Mouse (Mus musculus): ENCODE data around the gene Fam57a. TPM values are rescaled to one million over a fixed set of nuclear protein-coding genes. Genes with fewer than 3 reads are reported as not detected.

Gene Fam57a
- total RNA-seq (2021), result 10 to 100 TPM; 17.7 to 20.9 TPM
- long read RNA-seq, experiment 1, partial matches to known transcripts, result 0 of 10 reads
- long read RNA-seq, experiment 1, other reads (novel, unspliced or antisense), result 7 of 10 reads
- long read RNA-seq, experiment 2, full-length matches to known transcripts, result 9 of 20 reads
- long read RNA-seq, experiment 2, partial matches to known transcripts, result 3 of 20 reads
- long read RNA-seq, experiment 2, other reads (novel, unspliced or antisense), result 8 of 20 reads

DNA sequence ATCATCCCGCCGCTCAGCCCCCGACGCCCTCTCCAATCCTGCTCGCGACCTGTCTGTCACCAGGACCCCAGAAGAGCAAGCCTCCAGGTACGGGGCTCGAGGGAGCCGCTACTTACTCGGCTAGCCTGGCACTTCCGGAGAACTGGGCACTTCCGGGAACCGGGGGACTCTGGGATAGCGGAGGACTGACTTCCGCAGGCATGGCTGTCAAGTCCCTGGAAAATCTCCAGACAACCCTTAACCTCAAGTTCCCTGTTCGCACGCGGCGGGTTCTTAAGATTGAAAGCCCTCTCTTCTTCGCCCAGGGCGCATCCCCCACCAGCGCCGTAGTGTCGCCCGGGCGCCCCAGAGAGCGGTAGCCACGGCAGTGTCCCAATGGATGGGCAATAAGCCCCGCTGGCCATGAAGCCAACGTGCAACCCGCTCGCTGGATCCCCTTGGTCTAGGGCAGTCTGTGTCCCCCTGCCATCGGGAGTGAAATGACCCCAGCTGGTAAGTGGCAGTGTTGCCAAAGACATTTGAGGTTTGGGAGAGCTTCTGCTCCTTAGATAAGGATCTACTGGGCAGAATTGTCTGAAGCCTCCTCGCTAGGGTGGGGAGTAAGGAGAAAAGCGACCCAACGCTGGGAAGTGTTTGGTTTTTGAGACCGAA, at the start of gene Fam57a, which contains the start of gene Vps53:
Gene Fam57a (plus strand): TSS at position 177 of the 651 bp plus-strand sequence.
Gene Vps53 (minus strand): TSS at position 153 of the 651 bp plus-strand sequence.
- Histone ChIP-seq H3K27ac (peak within 1 kb of the TSS; percentile 96), H3K4me3 (peak within 1 kb of the TSS; percentile 88)
- DNase-seq (ENCODE audit: low spot score in 2 of 2), result peak; percentile 89 to 90
- TF ChIP-seq CTCF (conservative IDR thresholded peaks at IDR 0.05), result no peak

DNA sequence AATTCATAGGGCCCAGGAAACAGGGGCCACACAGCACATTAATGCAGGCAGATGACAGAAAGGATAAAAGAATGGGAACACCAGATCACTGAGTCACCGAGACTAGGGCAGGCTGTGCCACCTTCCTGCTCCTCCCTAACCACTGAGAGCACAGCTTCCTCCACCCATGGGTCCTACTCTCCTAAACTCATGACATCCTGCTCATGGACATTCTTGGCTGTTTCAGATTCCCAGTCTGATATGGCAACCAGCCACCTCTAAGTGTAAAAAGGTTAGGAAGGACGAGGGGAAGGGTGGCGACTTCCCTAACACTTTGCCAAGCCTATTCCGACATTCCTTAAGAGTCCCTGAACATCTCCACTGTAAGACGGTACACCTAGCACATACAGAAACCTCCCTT, 48.6 kb upstream of the Fam57a start:
- no peak for DNase-seq (ENCODE audit: low spot score in 2 of 2)
- TF ChIP-seq CTCF (conservative IDR thresholded peaks at IDR 0.05), result no peak
- H3K27ac ChIP-seq, result 0 out of 2 replicates have a peak overlapping the region, but pooled peaks have one; percentile 46
- no peak overlapping the region for H3K4me3 ChIP-seq

DNA sequence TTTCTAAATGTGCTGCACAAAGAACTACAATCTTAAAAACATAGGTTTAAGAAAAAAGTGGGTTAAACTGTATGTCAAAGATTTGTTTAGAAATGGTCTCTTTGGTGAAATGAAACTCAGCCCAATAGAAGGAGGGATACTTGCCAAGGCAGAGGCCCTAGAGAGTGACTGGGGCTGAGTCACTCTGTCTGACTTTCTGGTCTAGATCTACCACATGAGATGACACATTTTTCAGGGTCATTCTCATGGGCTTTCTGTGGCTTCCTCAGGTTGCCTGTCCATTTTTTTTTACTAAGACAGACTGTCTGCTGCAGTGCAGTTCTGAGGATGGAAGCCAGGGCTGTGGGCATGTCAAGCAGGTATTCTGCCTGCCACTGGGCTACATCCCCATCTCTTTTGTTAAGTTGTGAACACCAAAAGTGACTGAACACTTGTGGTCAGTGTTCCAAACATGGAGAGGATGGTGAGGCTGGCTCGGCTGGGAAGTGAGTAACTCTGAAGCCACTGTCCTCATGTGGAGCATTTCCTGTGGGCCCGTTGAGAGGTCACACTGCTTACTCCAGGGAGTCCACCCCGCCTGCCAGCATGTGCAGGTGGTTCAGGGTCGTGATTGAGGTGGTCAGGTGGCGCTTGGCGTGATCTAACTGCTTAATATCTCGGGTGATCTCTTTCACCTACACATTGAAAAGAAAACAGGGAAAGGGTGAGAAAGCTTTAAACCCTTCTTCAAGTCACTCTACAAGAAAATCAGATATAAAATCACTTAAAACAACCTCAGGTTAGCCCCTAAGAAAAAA, 43.6 kb upstream of the Fam57a start:
- no peak overlapping the region for H3K27ac ChIP-seq
- no peak for DNase-seq (ENCODE audit: low spot score in 2 of 2)
- no peak overlapping the region for H3K4me3 ChIP-seq
- 0 out of 2 replicates have a peak, but pooled peaks have one; percentile 13 for TF ChIP-seq CTCF (conservative IDR thresholded peaks at IDR 0.05)

DNA sequence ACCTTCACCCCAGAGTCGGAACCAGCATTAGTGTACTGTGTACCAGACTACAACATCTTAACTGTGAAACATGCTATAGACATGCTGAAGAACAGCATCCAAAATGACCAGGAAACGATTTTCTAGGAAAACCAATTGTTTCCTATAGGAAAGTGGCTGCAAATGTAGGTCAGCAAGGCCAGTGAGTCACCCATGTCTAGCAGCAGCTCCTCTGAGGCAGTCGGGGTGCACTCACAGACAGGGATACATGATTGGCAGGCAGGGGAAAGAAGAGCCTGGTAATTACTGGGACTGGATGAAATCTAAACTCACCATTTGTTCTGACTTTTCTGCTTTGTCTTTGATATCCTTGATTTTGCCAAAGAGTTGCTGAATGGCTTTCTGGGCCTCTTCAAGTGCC, 41.5 kb upstream of the Fam57a start:
- H3K4me3 ChIP-seq, result no peak overlapping the region
- DNase-seq (ENCODE audit: low spot score in 2 of 2), result no peak
- no peak for TF ChIP-seq CTCF (conservative IDR thresholded peaks at IDR 0.05)
- no peak overlapping the region for H3K27ac ChIP-seq

DNA sequence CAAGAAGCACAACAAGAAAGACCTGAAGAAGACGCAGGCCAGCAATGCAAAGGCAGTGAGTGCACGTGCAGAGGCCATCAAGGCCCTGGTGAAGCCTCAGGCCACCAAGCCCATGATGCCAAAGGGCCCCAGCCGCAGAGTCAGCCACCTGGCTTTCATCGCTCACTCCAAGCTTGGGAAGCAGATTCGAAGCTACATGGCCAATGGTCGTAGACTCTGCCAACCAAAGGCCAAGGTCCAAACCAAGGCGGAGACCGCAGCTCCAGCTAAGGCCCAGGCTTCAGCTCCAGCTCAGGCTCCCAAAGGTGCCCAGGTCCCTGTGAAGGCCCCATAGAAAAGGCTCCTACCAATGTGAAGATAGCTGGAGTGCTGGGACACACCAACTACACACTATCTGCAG, 35.1 kb upstream of the Fam57a start:
- no peak for DNase-seq (ENCODE audit: low spot score in 2 of 2)
- H3K27ac ChIP-seq, result no peak overlapping the region
- TF ChIP-seq CTCF (conservative IDR thresholded peaks at IDR 0.05), result no peak
- no peak overlapping the region for H3K4me3 ChIP-seq

DNA sequence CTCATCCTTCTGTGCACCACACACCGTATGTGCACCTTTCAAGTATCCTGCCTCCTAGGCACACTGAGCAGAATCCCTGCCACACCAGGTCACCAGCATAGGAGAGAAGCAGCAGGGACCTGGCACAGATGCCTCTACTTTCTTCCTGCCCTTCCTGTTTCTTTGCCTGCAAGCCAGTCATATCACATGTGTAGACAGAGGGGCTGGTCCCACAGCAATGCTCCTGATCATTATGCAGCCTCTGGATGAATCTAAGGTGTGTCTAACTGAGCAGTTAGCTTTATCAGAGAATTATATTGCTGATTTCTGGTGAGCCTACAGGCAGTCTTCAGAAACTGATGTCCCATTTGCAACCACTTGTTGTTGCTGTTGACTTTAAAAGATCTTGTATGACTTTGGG, 34.3 kb upstream of the Fam57a start:
- DNase-seq (ENCODE audit: low spot score in 2 of 2), result no peak
- no peak for TF ChIP-seq CTCF (conservative IDR thresholded peaks at IDR 0.05)
- H3K27ac ChIP-seq, result no peak overlapping the region
- H3K4me3 ChIP-seq, result no peak overlapping the region

DNA sequence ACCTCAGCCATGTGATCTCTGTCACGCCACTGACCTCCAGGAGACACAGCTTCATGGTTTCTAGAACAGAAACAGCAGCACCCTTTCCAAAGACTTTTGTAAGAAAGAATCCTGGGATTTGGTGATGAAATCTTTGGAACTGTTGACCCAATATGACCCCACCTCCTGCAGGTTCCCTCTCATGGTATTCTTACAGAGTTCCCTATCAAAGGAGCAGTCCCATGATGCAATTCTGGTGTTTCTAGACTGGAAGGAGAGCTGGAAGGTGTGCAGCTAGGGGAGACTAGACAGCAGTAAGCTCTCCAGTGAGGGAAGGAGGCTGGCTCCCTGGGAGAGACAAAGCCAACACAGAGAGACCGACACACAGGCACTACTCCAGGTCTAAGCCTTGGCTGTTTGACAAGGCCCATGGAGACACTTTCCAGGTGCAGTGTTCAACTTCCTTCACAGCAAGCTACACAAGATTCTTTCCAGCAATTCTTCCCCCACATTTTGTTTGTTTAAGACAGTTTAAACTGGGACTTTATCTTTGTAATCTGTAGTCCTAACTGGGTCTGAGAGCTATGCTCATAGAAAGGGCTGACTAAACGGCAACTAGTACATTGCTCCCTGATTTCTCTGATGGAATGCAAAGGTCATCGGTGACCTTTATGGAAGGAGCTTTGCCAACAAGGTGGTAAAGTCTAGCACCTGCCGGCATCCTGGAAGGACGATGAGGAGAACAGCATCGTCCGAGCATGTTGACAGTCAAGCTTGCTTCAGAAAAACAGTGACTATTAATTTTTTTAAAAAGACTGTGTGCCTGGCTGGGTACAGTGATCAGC, 33.1 kb upstream of the Fam57a start:
- H3K4me3 ChIP-seq, result no peak overlapping the region
- TF ChIP-seq CTCF (conservative IDR thresholded peaks at IDR 0.05), result no peak
- no peak overlapping the region for H3K27ac ChIP-seq
- DNase-seq (ENCODE audit: low spot score in 2 of 2), result no peak

DNA sequence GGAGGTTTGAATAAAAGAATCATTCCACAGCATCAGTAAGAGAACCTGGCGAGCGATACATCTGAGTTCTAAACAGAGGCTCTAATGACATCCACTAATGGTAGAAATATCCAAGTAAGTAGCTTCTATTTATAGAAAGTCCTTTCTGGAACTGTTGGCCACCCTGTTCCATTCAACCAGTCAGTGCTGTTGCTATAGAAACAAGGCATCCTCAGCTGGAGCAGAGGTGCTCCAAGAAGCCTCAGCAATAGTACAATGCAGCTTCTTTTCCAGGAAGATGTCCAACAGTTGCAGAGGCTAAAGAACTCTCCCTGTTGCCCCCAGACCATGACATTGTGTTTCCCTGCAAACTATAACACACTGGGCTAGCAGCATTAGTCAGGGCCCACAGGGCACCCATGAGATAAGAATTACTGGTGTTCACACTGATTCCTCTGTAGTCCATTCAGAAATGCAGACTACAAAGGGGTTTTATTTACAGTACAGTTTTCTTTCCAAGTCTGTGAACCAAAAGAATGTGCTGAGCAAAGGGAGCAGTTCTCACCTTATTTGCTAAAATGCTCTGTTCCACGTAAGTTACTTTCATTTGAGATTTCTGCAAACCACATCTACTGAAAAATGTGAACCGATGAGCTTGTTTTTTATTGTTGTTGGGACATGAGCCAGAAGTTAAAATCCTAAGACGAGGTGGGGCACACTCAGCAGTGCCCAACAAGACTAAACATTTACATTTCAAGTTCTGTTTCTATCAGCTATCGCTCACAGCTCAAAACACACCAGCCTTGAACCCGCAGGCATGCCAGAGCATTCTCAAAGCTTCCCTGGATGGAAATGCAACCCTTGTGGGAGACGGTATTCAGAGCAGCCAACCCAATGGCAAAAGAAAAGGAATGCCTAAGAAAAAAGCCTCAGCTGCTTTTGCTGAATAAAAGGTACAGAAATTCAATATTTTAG, 31.1 kb upstream of the Fam57a start:
- no peak overlapping the region for H3K4me3 ChIP-seq
- peak overlapping the region; percentile 28; the same call in 1 of the 2 replicates for H3K27ac ChIP-seq
- no peak for TF ChIP-seq CTCF (conservative IDR thresholded peaks at IDR 0.05)
- peak in 1 of 2 experiments; percentile 29 for DNase-seq (ENCODE audit: low spot score in 2 of 2)

DNA sequence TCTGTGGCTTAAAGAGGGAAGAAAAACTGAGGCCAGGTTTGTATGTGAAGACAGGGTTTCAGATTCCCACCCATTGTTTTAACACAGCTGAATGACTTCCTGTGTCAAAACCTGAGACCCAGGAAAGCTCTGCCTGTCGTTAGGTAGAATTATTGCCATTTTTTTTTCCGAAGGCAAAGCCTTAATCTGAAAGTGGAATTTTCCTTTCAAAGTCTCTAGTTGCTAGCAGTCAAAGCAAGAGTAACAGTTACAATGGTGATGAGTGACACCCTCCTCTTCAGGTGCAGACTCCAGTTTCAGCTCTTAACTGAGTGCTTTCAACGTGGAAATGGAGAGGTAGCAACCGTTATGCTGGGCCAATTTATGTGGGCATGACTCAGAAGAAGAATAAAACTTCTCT, 28.5 kb upstream of the Fam57a start:
- Histone ChIP-seq H3K4me3 (no peak overlapping the region), H3K27ac (peak overlapping the region; percentile 28; the same call in 1 of the 2 replicates)
- DNase-seq (ENCODE audit: low spot score in 2 of 2), result no peak
- no peak for TF ChIP-seq CTCF (conservative IDR thresholded peaks at IDR 0.05)

DNA sequence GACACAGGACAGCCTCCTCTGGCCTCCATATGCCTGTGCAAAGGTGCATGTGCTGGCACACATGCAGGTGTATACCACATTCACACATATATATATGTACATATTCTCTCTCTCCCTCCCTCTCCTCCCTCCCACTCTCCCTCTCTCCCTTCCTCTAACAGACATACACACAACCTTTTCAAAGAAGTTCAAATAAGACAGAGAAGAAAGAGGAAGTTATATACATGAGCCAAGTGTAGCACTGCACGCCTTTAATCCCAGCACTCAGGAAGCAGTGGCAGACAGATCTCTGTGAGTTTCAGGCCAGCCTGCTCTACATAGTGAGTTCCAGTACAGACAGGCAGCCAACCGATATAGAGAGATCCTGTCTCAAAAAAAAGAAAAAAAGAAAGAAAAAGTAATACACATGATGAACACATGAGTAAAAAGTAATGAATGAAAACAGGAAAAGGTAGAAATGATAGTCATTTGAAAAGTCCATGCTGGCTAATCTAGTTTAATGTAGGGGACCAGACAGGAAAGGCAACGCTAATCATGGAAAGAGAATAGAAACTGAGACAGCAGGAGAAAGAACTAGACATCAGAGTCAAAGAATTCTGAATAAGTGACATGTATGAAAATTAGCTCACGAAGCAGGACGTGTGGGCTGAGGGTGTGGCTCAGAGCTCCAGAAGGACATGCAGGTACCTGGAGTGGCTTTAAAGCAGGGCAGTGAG, 26.1 kb upstream of the Fam57a start:
- DNase-seq (ENCODE audit: low spot score in 2 of 2), result no peak
- Histone ChIP-seq H3K4me3 (no peak overlapping the region), H3K27ac (no peak overlapping the region)
- TF ChIP-seq CTCF (conservative IDR thresholded peaks at IDR 0.05), result no peak

DNA sequence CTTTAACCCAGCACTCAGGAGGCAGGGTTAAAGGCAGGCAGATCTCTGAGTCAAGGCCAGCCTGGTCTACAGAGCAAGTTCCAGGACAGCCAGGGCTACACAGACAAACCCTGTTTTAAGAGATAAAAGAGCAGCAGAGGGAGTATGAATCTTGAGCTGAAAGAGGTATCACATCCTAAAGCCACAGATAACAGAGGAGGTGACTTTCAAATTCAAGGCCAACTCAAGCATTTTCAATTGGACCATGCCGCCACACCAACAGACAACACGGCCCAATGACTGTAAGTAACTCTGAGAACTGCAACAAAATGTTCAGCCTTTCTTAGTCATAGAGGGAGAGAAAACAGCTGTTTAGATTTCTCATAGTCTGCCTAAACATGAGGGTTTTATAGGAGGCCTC, 25.3 kb upstream of the Fam57a start:
- TF ChIP-seq CTCF (conservative IDR thresholded peaks at IDR 0.05), result no peak
- H3K4me3 ChIP-seq, result no peak overlapping the region
- DNase-seq (ENCODE audit: low spot score in 2 of 2), result no peak
- H3K27ac ChIP-seq, result no peak overlapping the region

Data from layer of hippocampus, adult 2 months (tissue).